Comparison of ENCODE assay signal across 7 mouse cellular contexts in genomic region chr2:181188681-181189080, GRCm38 (mm10). TPM values are rescaled to one million over a fixed set of nuclear protein-coding genes. Genes with fewer than 3 reads are reported as not detected.
DNase-seq lines count a peak whose midpoint lies in the region; ATAC-seq and TF ChIP-seq lines count a peak whose summit lies in the region.

No protein-coding gene starts in this region.

- no peak for TF ChIP-seq CTCF in E14TG2a.4 (conservative IDR thresholded peaks at IDR 0.05; ENCODE audit: low read length)

- no peaks in the 10 kb centered on the region for H3K9me3 ChIP-seq in E14TG2a.4 (ENCODE audit: low read length)
- no peaks in the 10 kb centered on the region for H3K9me3 ChIP-seq in heart, embryonic 16.5 days (replicated peaks; ENCODE audit: control insufficient read depth, low read length)
- no peaks in the 10 kb centered on the region for H3K9me3 ChIP-seq in liver, embryonic 11.5 days (ENCODE audit: control insufficient read depth, low read length)
- H3K9me3 ChIP-seq in neural tube, embryonic 11.5 days (ENCODE audit: control insufficient read depth, low read length) = no peaks in the 10 kb centered on the region

- peak overlapping the region; percentile 92 for H3K4me3 ChIP-seq in E14TG2a.4 (replicated peaks; ENCODE audit: low read length)
- H3K4me3 ChIP-seq in brown adipose tissue, adult 24 weeks (ENCODE audit: insufficient read depth, low read depth, low read length) = peak overlapping the region; percentile 16
- H3K4me3 ChIP-seq in heart, embryonic 16.5 days (ENCODE audit: low read length) = no peak overlapping the region
- H3K4me3 ChIP-seq in liver, embryonic 11.5 days (ENCODE audit: low read depth, low read length) = peak overlapping the region; percentile 67
- peak overlapping the region; percentile 4; the same call in 1 of the 2 replicates for H3K4me3 ChIP-seq in neural tube, embryonic 11.5 days (ENCODE audit: low read depth, low read length)

- ATAC-seq in heart, embryonic 16.5 days (replicated peaks; ENCODE audit: extremely low read depth, insufficient read depth, low FRiP score) = no peak
- no peak for ATAC-seq in liver, embryonic 11.5 days (replicated peaks; ENCODE audit: low FRiP score)
- no peak for ATAC-seq in neural tube, embryonic 11.5 days (ENCODE audit: insufficient read depth, low FRiP score, low TSS enrichment)

- no peak for DNase-seq in liver, embryonic 11.5 days (ENCODE audit: low spot score)
- DNase-seq in neural tube, embryonic 11.5 days (ENCODE audit: low spot score) = no peak
- no peak for DNase-seq in ovary, postnatal 14 days (ENCODE audit: low spot score)
- DNase-seq in right cerebral cortex, postnatal 4 days = no peak

- 61% methylated on average over 2 of the region's 2 CpGs for WGBS in heart, embryonic 16.5 days
- 61% methylated on average over 2 of the region's 2 CpGs for WGBS in liver, embryonic 11.5 days
- WGBS in neural tube, embryonic 11.5 days = 75% methylated on average over 2 of the region's 2 CpGs

- H3K36me3 ChIP-seq in E14TG2a.4 (ENCODE audit: insufficient read depth, low read length) = peaks cover 17% of the 10 kb centered on the region
- H3K36me3 ChIP-seq in heart, embryonic 16.5 days (ENCODE audit: control insufficient read depth, insufficient read depth) = no peaks in the 10 kb centered on the region
- H3K36me3 ChIP-seq in liver, embryonic 11.5 days (ENCODE audit: control insufficient read depth, insufficient read depth, low read length) = no peaks in the 10 kb centered on the region
- H3K36me3 ChIP-seq in neural tube, embryonic 11.5 days (ENCODE audit: control insufficient read depth, insufficient read depth, low read length) = no peaks in the 10 kb centered on the region

- H3K9ac ChIP-seq in heart, embryonic 16.5 days (ENCODE audit: low read length) = no peak overlapping the region
- H3K9ac ChIP-seq in liver, embryonic 11.5 days (ENCODE audit: low read depth, low read length) = 0 out of 2 replicates have a peak overlapping the region, but pooled peaks have one; percentile 8
- H3K9ac ChIP-seq in neural tube, embryonic 11.5 days (ENCODE audit: low read length) = no peak overlapping the region; the same call in 1 of the 2 replicates

- H3K4me2 ChIP-seq in heart, embryonic 16.5 days (ENCODE audit: low read depth, low read length) = no peak overlapping the region; the same call in 1 of the 2 replicates
- H3K4me2 ChIP-seq in liver, embryonic 11.5 days = peak overlapping the region; percentile 74
- H3K4me2 ChIP-seq in neural tube, embryonic 11.5 days (ENCODE audit: low read depth) = peak overlapping the region; percentile 73

- H3K27ac ChIP-seq in brown adipose tissue, adult 24 weeks (replicated peaks; ENCODE audit: low read depth, low read length) = peak overlapping the region; percentile 99
- H3K27ac ChIP-seq in heart, embryonic 16.5 days (ENCODE audit: low read length) = peak overlapping the region; percentile 45; the same call in 1 of the 2 replicates
- H3K27ac ChIP-seq in liver, embryonic 11.5 days (ENCODE audit: low read depth, low read length) = no peak overlapping the region
- peak overlapping the region; percentile 39 for H3K27ac ChIP-seq in neural tube, embryonic 11.5 days (ENCODE audit: low read depth, low read length)

- H3K27me3 ChIP-seq in E14TG2a.4 (ENCODE audit: insufficient read depth, low read length) = 0 out of 2 replicates have a peak, but pooled peaks cover 7% of the 10 kb centered on the region
- no peaks in the 10 kb centered on the region for H3K27me3 ChIP-seq in heart, embryonic 16.5 days (ENCODE audit: control insufficient read depth, insufficient read depth, low read length)
- no peaks in the 10 kb centered on the region for H3K27me3 ChIP-seq in liver, embryonic 11.5 days (replicated peaks; ENCODE audit: control insufficient read depth, insufficient read depth, low read length)
- H3K27me3 ChIP-seq in neural tube, embryonic 11.5 days (ENCODE audit: control insufficient read depth, insufficient read depth, low read length) = no peaks in the 10 kb centered on the region

- peaks cover 48% of the 10 kb centered on the region for H3K4me1 ChIP-seq in E14TG2a.4 (replicated peaks; ENCODE audit: low read depth, low read length)
- H3K4me1 ChIP-seq in brown adipose tissue, adult 24 weeks (ENCODE audit: control insufficient read depth, insufficient read depth, insufficient read length, low read length) = peaks cover 10% of the 10 kb centered on the region
- peaks cover 6% of the 10 kb centered on the region for H3K4me1 ChIP-seq in heart, embryonic 16.5 days (ENCODE audit: control insufficient read depth, insufficient read depth, low read length)
- H3K4me1 ChIP-seq in liver, embryonic 11.5 days (replicated peaks; ENCODE audit: control insufficient read depth, insufficient read depth, low read length) = peaks cover 8% of the 10 kb centered on the region
- peaks cover 5% of the 10 kb centered on the region; the same call in 1 of the 2 replicates for H3K4me1 ChIP-seq in neural tube, embryonic 11.5 days (ENCODE audit: control insufficient read depth, insufficient read depth, low read length)

RNA-seq across cellular contexts. Expression of gene Ppdpf, which starts 1.6 kb away (rescaled TPM):
- polyA plus RNA-seq in brown adipose tissue, adult 24 weeks (2012; ENCODE audit: insufficient read depth, insufficient read length, missing spikeins) = 153 and 205 TPM in 2 replicates
- polyA plus RNA-seq in heart, embryonic 16.5 days (2015; fragmentation: Nextera tagmentation; extraction: Ambion mirVana) = 135 and 154 TPM in 2 replicates
- 172 and 179 TPM in 2 replicates for polyA plus RNA-seq in liver, embryonic 11.5 days (2014; fragmentation: Nextera tagmentation; extraction: Ambion mirVana)
- 402 and 413 TPM in 2 replicates for polyA plus RNA-seq in neural tube, embryonic 11.5 days (2014; fragmentation: Nextera tagmentation; extraction: Ambion mirVana)

RNA-seq across cellular contexts. Expression of gene Ptk6, which starts 13.9 kb away (rescaled TPM):
- not detected in 2 replicates for polyA plus RNA-seq in brown adipose tissue, adult 24 weeks (2012; ENCODE audit: insufficient read depth, insufficient read length, missing spikeins)
- 0.07 TPM in 1 of 2 replicates, not detected in the other for polyA plus RNA-seq in heart, embryonic 16.5 days (2015; fragmentation: Nextera tagmentation; extraction: Ambion mirVana)
- not detected in 2 replicates for polyA plus RNA-seq in liver, embryonic 11.5 days (2014; fragmentation: Nextera tagmentation; extraction: Ambion mirVana)
- polyA plus RNA-seq in neural tube, embryonic 11.5 days (2014; fragmentation: Nextera tagmentation; extraction: Ambion mirVana) = not detected in 2 replicates

RNA-seq across cellular contexts. Expression of gene Srms, which starts 24.3 kb away (rescaled TPM):
- 1.1 and 1.5 TPM in 2 replicates for polyA plus RNA-seq in brown adipose tissue, adult 24 weeks (2012; ENCODE audit: insufficient read depth, insufficient read length, missing spikeins)
- 0.05 and 0.27 TPM in 2 replicates for polyA plus RNA-seq in heart, embryonic 16.5 days (2015; fragmentation: Nextera tagmentation; extraction: Ambion mirVana)
- polyA plus RNA-seq in liver, embryonic 11.5 days (2014; fragmentation: Nextera tagmentation; extraction: Ambion mirVana) = 0.23 TPM in 1 of 2 replicates, not detected in the other
- polyA plus RNA-seq in neural tube, embryonic 11.5 days (2014; fragmentation: Nextera tagmentation; extraction: Ambion mirVana) = 0.12 TPM in 1 of 2 replicates, not detected in the other

RNA-seq across cellular contexts. Expression of gene Fndc11, which starts 31.1 kb away (rescaled TPM):
- not detected in 2 replicates for polyA plus RNA-seq in brown adipose tissue, adult 24 weeks (2012; ENCODE audit: insufficient read depth, insufficient read length, missing spikeins)
- polyA plus RNA-seq in heart, embryonic 16.5 days (2015; fragmentation: Nextera tagmentation; extraction: Ambion mirVana) = 0.12 and 0.20 TPM in 2 replicates
- polyA plus RNA-seq in liver, embryonic 11.5 days (2014; fragmentation: Nextera tagmentation; extraction: Ambion mirVana) = 0.34 TPM in 1 of 2 replicates, not detected in the other
- 0.28 TPM in 1 of 2 replicates, not detected in the other for polyA plus RNA-seq in neural tube, embryonic 11.5 days (2014; fragmentation: Nextera tagmentation; extraction: Ambion mirVana)

RNA-seq across cellular contexts. Expression of gene Eef1a2, which starts 31.9 kb away (rescaled TPM):
- polyA plus RNA-seq in brown adipose tissue, adult 24 weeks (2012; ENCODE audit: insufficient read depth, insufficient read length, missing spikeins) = 11.3 and 18.8 TPM in 2 replicates
- 7.1 and 12.4 TPM in 2 replicates for polyA plus RNA-seq in heart, embryonic 16.5 days (2015; fragmentation: Nextera tagmentation; extraction: Ambion mirVana)
- polyA plus RNA-seq in liver, embryonic 11.5 days (2014; fragmentation: Nextera tagmentation; extraction: Ambion mirVana) = not detected in 2 replicates
- 0.92 and 0.93 TPM in 2 replicates for polyA plus RNA-seq in neural tube, embryonic 11.5 days (2014; fragmentation: Nextera tagmentation; extraction: Ambion mirVana)
